Mouse (Mus musculus): Measurements from ENCODE around the gene Otx2. TPM values are rescaled to one million over a fixed set of nuclear protein-coding genes. Genes with fewer than 3 reads are reported as not detected.

Otx2 gene
- polyA plus RNA-seq, 1 experiment from 2014 or later: not detected

- H3K9me3 ChIP-seq (replicated peaks; ENCODE audit: low read length): no peaks in the 10 kb centered on the region
- no peak overlapping the region for H3K27ac ChIP-seq
- 80% methylated on average over 3 of the region's 3 CpGs for WGBS
- TF ChIP-seq CTCF (IDR thresholded peaks at IDR 0.05; ENCODE audit: low read depth): no peak
- DNase-seq (ENCODE audit: low spot score) (no peak), ATAC-seq (replicated peaks; ENCODE audit: low FRiP score, low read depth) (no peak)
- no peaks in the 10 kb centered on the region for H3K4me1 ChIP-seq (replicated peaks; ENCODE audit: insufficient read depth, low read length)
- no peaks in the 10 kb centered on the region for H3K36me3 ChIP-seq (ENCODE audit: insufficient read depth, low read length)
- H3K27me3 ChIP-seq (ENCODE audit: insufficient read depth, low read length): peaks cover 35% of the 10 kb centered on the region
- H3K4me3 ChIP-seq (replicated peaks; ENCODE audit: low read depth, low read length): no peak overlapping the region
- H3K4me2 ChIP-seq (ENCODE audit: low read length): no peak overlapping the region
- H3K9ac ChIP-seq (ENCODE audit: low read depth, low read length): no peak overlapping the region
Measured at GRCm38 (mm10) chr14:48678674-48679073, 5.1 kb upstream of the Otx2 start.

- H3K27me3 ChIP-seq (ENCODE audit: insufficient read depth, low read length): peaks cover 73% of the 10 kb centered on the region
- H3K4me2 ChIP-seq (ENCODE audit: low read length): no peak overlapping the region
- TF ChIP-seq CTCF (IDR thresholded peaks at IDR 0.05; ENCODE audit: low read depth): no peak
- H3K36me3 ChIP-seq (ENCODE audit: insufficient read depth, low read length): no peaks in the 10 kb centered on the region
- no peak overlapping the region for H3K27ac ChIP-seq
- WGBS: 2% methylated on average over 36 of the region's 36 CpGs
- no peaks in the 10 kb centered on the region for H3K9me3 ChIP-seq (replicated peaks; ENCODE audit: low read length)
- no peak overlapping the region for H3K4me3 ChIP-seq (replicated peaks; ENCODE audit: low read depth, low read length)
- H3K4me1 ChIP-seq (replicated peaks; ENCODE audit: insufficient read depth, low read length): no peaks in the 10 kb centered on the region
- ATAC-seq (replicated peaks; ENCODE audit: low FRiP score, low read depth) (no peak), DNase-seq (ENCODE audit: low spot score) (no peak)
- no peak overlapping the region for H3K9ac ChIP-seq (ENCODE audit: low read depth, low read length)
Measured at GRCm38 (mm10) chr14:48674036-48674831, 615 bp upstream of the Otx2 start.

- Histone ChIP-seq H3K27me3 (ENCODE audit: insufficient read depth, low read length) (peaks cover 83% of the 10 kb centered on the region), H3K27ac (no peak overlapping the region), H3K4me1 (replicated peaks; ENCODE audit: insufficient read depth, low read length) (no peaks in the 10 kb centered on the region), H3K9me3 (replicated peaks; ENCODE audit: low read length) (no peaks in the 10 kb centered on the region), H3K36me3 (ENCODE audit: insufficient read depth, low read length) (no peaks in the 10 kb centered on the region), H3K4me3 (replicated peaks; ENCODE audit: low read depth, low read length) (no peak overlapping the region), H3K4me2 (ENCODE audit: low read length) (no peak overlapping the region), H3K9ac (ENCODE audit: low read depth, low read length) (no peak overlapping the region)
- no peak for TF ChIP-seq CTCF (IDR thresholded peaks at IDR 0.05; ENCODE audit: low read depth)
- WGBS: 7% methylated on average over 10 of the region's 10 CpGs
- no peak for ATAC-seq (replicated peaks; ENCODE audit: low FRiP score, low read depth)
- no peak for DNase-seq (ENCODE audit: low spot score)
Measured at GRCm38 (mm10) chr14:48672611-48673176, 925 bp downstream of the Otx2 start.

- Histone ChIP-seq H3K27me3 (ENCODE audit: insufficient read depth, low read length) (peaks cover 90% of the 10 kb centered on the region), H3K27ac (no peak overlapping the region), H3K9ac (ENCODE audit: low read depth, low read length) (no peak overlapping the region), H3K36me3 (ENCODE audit: insufficient read depth, low read length) (no peaks in the 10 kb centered on the region), H3K4me3 (replicated peaks; ENCODE audit: low read depth, low read length) (no peak overlapping the region), H3K4me2 (ENCODE audit: low read length) (no peak overlapping the region), H3K4me1 (replicated peaks; ENCODE audit: insufficient read depth, low read length) (no peaks in the 10 kb centered on the region), H3K9me3 (replicated peaks; ENCODE audit: low read length) (no peaks in the 10 kb centered on the region)
- WGBS: 16% methylated on average over 9 of the region's 9 CpGs
- no peak for TF ChIP-seq CTCF (IDR thresholded peaks at IDR 0.05; ENCODE audit: low read depth)
- no peak for ATAC-seq (replicated peaks; ENCODE audit: low FRiP score, low read depth)
- no peak for DNase-seq (ENCODE audit: low spot score)
Measured at GRCm38 (mm10) chr14:48671480-48672240, 2.0 kb downstream of the Otx2 start.

- Histone ChIP-seq H3K4me3 (replicated peaks; ENCODE audit: low read depth, low read length) (no peak overlapping the region), H3K27ac (no peak overlapping the region), H3K9me3 (replicated peaks; ENCODE audit: low read length) (no peaks in the 10 kb centered on the region), H3K9ac (ENCODE audit: low read depth, low read length) (no peak overlapping the region), H3K27me3 (ENCODE audit: insufficient read depth, low read length) (peaks cover 91% of the 10 kb centered on the region), H3K36me3 (ENCODE audit: insufficient read depth, low read length) (no peaks in the 10 kb centered on the region), H3K4me2 (ENCODE audit: low read length) (no peak overlapping the region), H3K4me1 (replicated peaks; ENCODE audit: insufficient read depth, low read length) (no peaks in the 10 kb centered on the region)
- DNase-seq (ENCODE audit: low spot score) (no peak), ATAC-seq (replicated peaks; ENCODE audit: low FRiP score, low read depth) (no peak)
- no peak for TF ChIP-seq CTCF (IDR thresholded peaks at IDR 0.05; ENCODE audit: low read depth)
- 26% methylated on average over 4 of the region's 4 CpGs for WGBS
Measured at GRCm38 (mm10) chr14:48670761-48671479, 2.7 kb downstream of the Otx2 start.

- WGBS: 4% methylated on average over 3 of the region's 3 CpGs
- DNase-seq (ENCODE audit: low spot score): no peak
- Histone ChIP-seq H3K4me1 (replicated peaks; ENCODE audit: insufficient read depth, low read length) (0 out of 2 replicates have a peak, but pooled peaks cover 3% of the 10 kb centered on the region), H3K9me3 (replicated peaks; ENCODE audit: low read length) (no peaks in the 10 kb centered on the region), H3K4me2 (ENCODE audit: low read length) (no peak overlapping the region), H3K9ac (ENCODE audit: low read depth, low read length) (no peak overlapping the region), H3K27me3 (ENCODE audit: insufficient read depth, low read length) (peaks cover 90% of the 10 kb centered on the region), H3K27ac (no peak overlapping the region), H3K36me3 (ENCODE audit: insufficient read depth, low read length) (no peaks in the 10 kb centered on the region), H3K4me3 (replicated peaks; ENCODE audit: low read depth, low read length) (no peak overlapping the region)
- no peak for TF ChIP-seq CTCF (IDR thresholded peaks at IDR 0.05; ENCODE audit: low read depth)
- ATAC-seq (replicated peaks; ENCODE audit: low FRiP score, low read depth): no peak
Measured at GRCm38 (mm10) chr14:48670258-48670630, 3.4 kb downstream of the Otx2 start.
